Mouse (Mus musculus) MN1 (cell line): ENCODE data around the gene Osbpl5.

ENCODE experiments used
- DNase-seq: peaks from one replicate; pipeline ENCODE4 v3.0.0-alpha.2; 2016; ENCODE audit warnings: low spot score

Osbpl5 gene

GRCm38 (mm10) chr7:143753990-143754715 is 2.6 kb downstream of the Osbpl5 start:
- peak; percentile 70 for DNase-seq

GRCm38 (mm10) chr7:143752606-143753005 is 4.2 kb downstream of the Osbpl5 start:
- no peak for DNase-seq

GRCm38 (mm10) chr7:143752056-143752455 is 4.7 kb downstream of the Osbpl5 start:
- DNase-seq, result no peak

GRCm38 (mm10) chr7:143751380-143751779 is 5.4 kb downstream of the Osbpl5 start:
- no peak for DNase-seq

GRCm38 (mm10) chr7:143749045-143749444 is 7.7 kb downstream of the Osbpl5 start:
- DNase-seq, result no peak

GRCm38 (mm10) chr7:143748041-143748868 is 8.5 kb downstream of the Osbpl5 start:
- DNase-seq, result peak; percentile 90

- peak; percentile 29 for DNase-seq
These were observed 16.1 kb downstream of the Osbpl5 start for GRCm38 (mm10) chr7:143740653-143741052.

GRCm38 (mm10) chr7:143739511-143740461 is 17.0 kb downstream of the Osbpl5 start:
- peak; percentile 82 for DNase-seq

GRCm38 (mm10) chr7:143738601-143739006 is 18.2 kb downstream of the Osbpl5 start:
- peak; percentile 63 for DNase-seq

- DNase-seq, result no peak
These were observed 18.6 kb downstream of the Osbpl5 start for GRCm38 (mm10) chr7:143738194-143738593.

- no peak for DNase-seq
These were observed 23.0 kb downstream of the Osbpl5 start for GRCm38 (mm10) chr7:143733746-143734145.

GRCm38 (mm10) chr7:143729886-143730285 is 26.9 kb downstream of the Osbpl5 start:
- DNase-seq, result no peak

- no peak for DNase-seq
These were observed 30.4 kb downstream of the Osbpl5 start for GRCm38 (mm10) chr7:143726396-143726795.

- no peak for DNase-seq
These were observed 32.9 kb downstream of the Osbpl5 start for GRCm38 (mm10) chr7:143723841-143724240.

GRCm38 (mm10) chr7:143722646-143723045 is 34.1 kb downstream of the Osbpl5 start:
- DNase-seq, result no peak

GRCm38 (mm10) chr7:143717811-143718210 is 39.0 kb downstream of the Osbpl5 start:
- DNase-seq, result no peak

- no peak for DNase-seq
These were observed 43.4 kb downstream of the Osbpl5 start for GRCm38 (mm10) chr7:143713421-143713820.

- no peak for DNase-seq
These were observed 43.9 kb downstream of the Osbpl5 start for GRCm38 (mm10) chr7:143712771-143713348.

- DNase-seq, result no peak
These were observed 44.8 kb downstream of the Osbpl5 start for GRCm38 (mm10) chr7:143712023-143712422.

GRCm38 (mm10) chr7:143711381-143711780 is 45.4 kb downstream of the Osbpl5 start:
- DNase-seq, result no peak

- DNase-seq, result no peak
These were observed 47.4 kb downstream of the Osbpl5 start for GRCm38 (mm10) chr7:143709395-143709794.
